Mouse (Mus musculus) liver, postnatal 0 days (tissue): ENCODE measurements at regions not wholly inside any gene's neighbourhood (a gene's known extent, or its start where the extent isn't known, plus 50 kb on each side); places are given as distances from the start of the nearest gene placed in this dataset.

Experiments
- ATAC-seq: fragments of 200-750 bp; cut with Nextera tagmentation; 2 replicates; pipeline ENCODE4 v1.8.0; 2017; ENCODE audit warnings: mild to moderate bottlenecking, moderate library complexity
- DNase-seq: peaks from one replicate; pipeline ENCODE4 v3.0.0-alpha.2; 2016
- H3K27ac ChIP-seq: fragments of 300-500 bp; sonication (generic); 2 replicates; pipeline ENCODE4 v1.5.1; 2014; ENCODE audit warnings: antibody characterized with exemption, moderate library complexity, mild to moderate bottlenecking, low read depth
- H3K27me3 ChIP-seq: fragments of 300-500 bp; sonication (generic); 2 replicates; pipeline ENCODE4 v1.6.1; 2014; ENCODE audit warnings: low read length, control low read depth, mixed read lengths; ENCODE audit not compliant: insufficient read depth
- H3K36me3 ChIP-seq: fragments of 300-500 bp; sonication (generic); replicated peaks from 2 replicates; pipeline ENCODE4 v1.6.1; 2014; ENCODE audit warnings: mild to moderate bottlenecking, control low read depth, low read length, moderate library complexity, mixed read lengths; ENCODE audit not compliant: insufficient read depth
- H3K4me1 ChIP-seq: fragments of 300-500 bp; sonication (generic); 2 replicates; pipeline ENCODE4 v1.6.1; 2014; ENCODE audit warnings: antibody characterized with exemption, mild to moderate bottlenecking, control low read depth; ENCODE audit not compliant: insufficient read depth
- H3K4me2 ChIP-seq: fragments of 300-500 bp; sonication (generic); 2 replicates; pipeline ENCODE4 v1.6.1; 2014; ENCODE audit warnings: low read depth, mild to moderate bottlenecking, low read length, moderate library complexity, mixed read lengths
- H3K4me3 ChIP-seq: fragments of 300-500 bp; sonication (generic); 2 replicates; pipeline ENCODE4 v1.5.1; 2014; ENCODE audit warnings: low read depth, low read length
- H3K9ac ChIP-seq: fragments of 300-500 bp; sonication (generic); replicated peaks from 2 replicates; pipeline ENCODE4 v1.6.1; 2014; ENCODE audit warnings: mild to moderate bottlenecking, moderate library complexity
- H3K9me3 ChIP-seq: fragments of 300-500 bp; sonication (generic); 2 replicates; pipeline ENCODE4 v1.6.1; 2016; ENCODE audit warnings: mild to moderate bottlenecking, control low read depth, low read length, mixed read lengths
- CTCF ChIP-seq: sonication (generic); IDR thresholded peaks from 2 replicates; pipeline ENCODE4 v1.5.1; 2016; ENCODE audit warnings: antibody characterized with exemption, low read depth
- EP300 ChIP-seq: IDR thresholded peaks from 2 replicates; pipeline ENCODE4 v1.6.1; 2016; ENCODE audit warnings: antibody characterized with exemption, low read depth, mild to moderate bottlenecking
- WGBS: fragments of 180-500 bp; shearing (Covaris S2); extraction: QIAGEN DNeasy Blood & Tissue Kit; methylation state at CpG from one replicate; pipeline ENCODE4 v1.1.7; 2014; ENCODE audit not compliant: insufficient replicate concordance; 5-methylcytosine and 5-hydroxymethylcytosine counted together

DNA sequence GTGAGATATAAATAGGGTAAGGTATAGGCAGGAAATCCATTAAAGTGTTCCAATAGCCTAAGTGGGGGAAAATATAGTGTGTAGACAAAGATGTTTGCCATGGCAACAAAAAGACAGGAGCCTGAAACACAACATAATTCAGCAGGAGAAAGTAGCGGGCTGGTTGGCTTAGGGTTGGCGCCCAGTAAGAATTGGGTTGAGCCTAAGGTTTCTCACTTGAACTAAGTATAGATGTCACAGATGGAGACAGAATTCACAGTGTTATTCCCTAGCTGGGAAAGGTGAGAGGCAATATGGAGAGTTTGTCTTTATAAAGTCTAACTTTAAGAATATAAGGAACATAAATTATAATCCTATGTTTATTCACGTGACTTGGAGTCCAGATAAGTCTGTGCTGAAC lies 64.8 kb upstream of the Ogfrl1 start:
- Histone ChIP-seq H3K27me3 (no peaks in the 10 kb centered on the region), H3K9ac (no peak overlapping the region), H3K4me3 (no peak overlapping the region), H3K4me2 (no peak overlapping the region), H3K36me3 (no peaks in the 10 kb centered on the region), H3K9me3 (no peaks in the 10 kb centered on the region), H3K27ac (no peak overlapping the region), H3K4me1 (no peaks in the 10 kb centered on the region)
- ATAC-seq (no peak), DNase-seq (no peak)
- 84% methylated on average over 3 of the region's 3 CpGs for WGBS
- TF ChIP-seq EP300 (no peak), CTCF (no peak)

GRCm38 (mm10) chr1:23464081-23464480 lies 66.5 kb upstream of the Ogfrl1 start:
- DNase-seq (no peak), ATAC-seq (no peak)
- no peaks in the 10 kb centered on the region for H3K4me1 ChIP-seq
- H3K9me3 ChIP-seq, result no peaks in the 10 kb centered on the region
- 67% methylated on average over 3 of the region's 3 CpGs for WGBS
- no peaks in the 10 kb centered on the region for H3K27me3 ChIP-seq
- H3K9ac ChIP-seq, result no peak overlapping the region
- TF ChIP-seq EP300, result no peak
- TF ChIP-seq CTCF, result no peak
- H3K4me3 ChIP-seq, result no peak overlapping the region
- H3K27ac ChIP-seq, result no peak overlapping the region
- H3K4me2 ChIP-seq, result no peak overlapping the region
- H3K36me3 ChIP-seq, result no peaks in the 10 kb centered on the region

- H3K4me1 ChIP-seq, result no peaks in the 10 kb centered on the region
- ATAC-seq (no peak), DNase-seq (no peak)
- no peaks in the 10 kb centered on the region for H3K27me3 ChIP-seq
- H3K9me3 ChIP-seq, result no peaks in the 10 kb centered on the region
- H3K4me2 ChIP-seq, result no peak overlapping the region
- H3K4me3 ChIP-seq, result no peak overlapping the region
- TF ChIP-seq EP300 (no peak), CTCF (no peak)
- no peaks in the 10 kb centered on the region for H3K36me3 ChIP-seq
- H3K9ac ChIP-seq, result no peak overlapping the region
- no peak overlapping the region for H3K27ac ChIP-seq
- 52% methylated on average over 7 of the region's 7 CpGs for WGBS
Observed at GRCm38 (mm10) chr1:23466340-23466739, 68.8 kb upstream of the Ogfrl1 start.

DNA sequence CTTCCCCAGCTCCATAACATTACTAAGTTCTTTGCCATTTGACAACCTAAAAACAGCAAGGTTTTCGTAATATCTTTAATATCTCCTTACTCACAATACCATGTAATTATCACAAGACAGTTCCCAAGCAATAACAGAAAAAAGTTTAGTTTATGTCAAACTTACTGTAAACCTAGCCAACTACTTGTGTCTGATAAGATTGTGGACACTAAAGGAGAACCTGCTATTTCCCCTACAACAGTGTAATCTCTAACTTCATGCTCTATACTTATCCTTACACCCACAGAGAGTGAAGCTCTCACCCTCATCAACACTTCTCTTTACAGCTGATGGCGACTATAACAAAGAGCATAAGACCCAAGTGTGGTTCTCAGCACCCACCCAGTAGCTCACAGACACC lies 69.8 kb upstream of the Ogfrl1 start:
- TF ChIP-seq EP300 (no peak), CTCF (no peak)
- Histone ChIP-seq H3K9me3 (no peaks in the 10 kb centered on the region), H3K4me1 (no peaks in the 10 kb centered on the region), H3K4me2 (no peak overlapping the region), H3K27ac (no peak overlapping the region), H3K36me3 (no peaks in the 10 kb centered on the region), H3K9ac (no peak overlapping the region), H3K4me3 (no peak overlapping the region), H3K27me3 (no peaks in the 10 kb centered on the region)
- DNase-seq, result no peak
- 70% methylated on average over 2 of the region's 2 CpGs for WGBS
- ATAC-seq, result no peak

DNA sequence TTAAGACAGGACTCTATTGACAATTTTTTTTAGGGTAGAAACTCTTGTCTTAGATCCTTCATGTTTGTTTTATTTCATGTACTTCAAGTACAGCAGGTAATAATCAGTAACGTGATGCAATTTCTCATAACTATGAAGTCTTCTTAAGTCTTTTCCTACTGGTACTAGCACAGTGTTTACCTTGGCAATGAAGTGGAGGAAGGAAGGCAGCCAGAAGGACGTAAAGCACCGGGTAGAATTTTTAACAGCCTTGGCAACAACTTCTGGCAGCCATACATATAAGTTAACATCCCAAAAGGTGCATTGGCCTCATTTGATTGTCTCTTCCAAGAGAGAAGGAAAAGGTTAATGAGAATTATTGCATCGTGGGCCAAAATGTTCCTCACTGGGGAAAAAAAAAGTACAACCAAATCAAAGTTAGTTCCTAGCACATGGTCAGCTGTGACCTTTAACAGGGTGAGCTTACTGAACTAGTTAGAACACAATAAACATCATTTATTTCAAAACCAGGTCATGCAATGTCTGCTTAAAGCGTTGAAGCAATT lies 83.3 kb upstream of the Ogfrl1 start:
- Histone ChIP-seq H3K4me3 (no peak overlapping the region), H3K4me1 (no peaks in the 10 kb centered on the region), H3K27ac (no peak overlapping the region), H3K27me3 (no peaks in the 10 kb centered on the region), H3K9ac (no peak overlapping the region), H3K9me3 (no peaks in the 10 kb centered on the region), H3K36me3 (no peaks in the 10 kb centered on the region), H3K4me2 (no peak overlapping the region)
- 64% methylated on average over 5 of the region's 5 CpGs for WGBS
- no peak for DNase-seq
- no peak for ATAC-seq
- TF ChIP-seq EP300, result no peak
- no peak for TF ChIP-seq CTCF

GRCm38 (mm10) chr1:23484566-23484965 lies 87.0 kb upstream of the Ogfrl1 start:
- Histone ChIP-seq H3K27me3 (no peaks in the 10 kb centered on the region), H3K4me1 (no peaks in the 10 kb centered on the region), H3K9me3 (no peaks in the 10 kb centered on the region), H3K4me2 (no peak overlapping the region), H3K4me3 (no peak overlapping the region), H3K27ac (no peak overlapping the region), H3K36me3 (no peaks in the 10 kb centered on the region), H3K9ac (no peak overlapping the region)
- DNase-seq, result no peak
- peak; percentile 51 for ATAC-seq
- WGBS, result 22% methylated on average over 1 of the region's 1 CpGs
- TF ChIP-seq EP300, result no peak
- no peak for TF ChIP-seq CTCF

DNA sequence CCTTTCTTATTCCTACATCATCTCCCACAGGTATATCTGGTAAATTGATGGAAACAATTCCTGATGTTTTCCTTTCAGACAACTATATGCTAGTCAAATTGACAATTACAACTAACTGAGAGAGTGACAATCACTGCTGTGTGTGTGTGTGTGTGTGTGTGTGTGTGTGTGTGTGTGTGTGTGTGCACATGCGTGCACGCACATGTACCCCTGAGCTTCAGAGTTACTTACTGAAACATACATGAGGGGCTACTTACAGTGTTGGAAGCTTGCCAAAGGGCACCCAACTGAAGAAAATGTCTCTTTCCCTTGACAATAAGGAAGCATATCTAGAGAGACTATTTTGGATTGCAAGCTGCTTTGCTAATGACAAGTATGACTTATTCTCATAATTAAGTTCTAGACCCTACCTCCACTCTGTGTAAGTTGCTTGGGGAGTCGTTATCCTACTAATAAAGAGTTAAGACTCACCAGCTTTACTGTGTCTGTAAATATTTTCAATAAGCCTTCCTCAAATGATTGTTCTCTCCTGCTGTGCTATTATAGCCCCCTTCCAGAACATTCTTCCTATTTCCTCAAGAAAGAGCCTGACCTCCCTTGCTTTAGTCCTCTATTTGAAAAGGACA lies 87.7 kb upstream of the Ogfrl1 start:
- Histone ChIP-seq H3K9ac (no peak overlapping the region), H3K4me3 (no peak overlapping the region), H3K27ac (no peak overlapping the region), H3K4me2 (no peak overlapping the region), H3K4me1 (no peaks in the 10 kb centered on the region), H3K36me3 (no peaks in the 10 kb centered on the region), H3K9me3 (no peaks in the 10 kb centered on the region), H3K27me3 (no peaks in the 10 kb centered on the region)
- 80% methylated on average over 3 of the region's 3 CpGs for WGBS
- no peak for TF ChIP-seq CTCF
- TF ChIP-seq EP300, result no peak
- no peak for ATAC-seq
- DNase-seq, result no peak
